31 mouse cellular contexts compared by ENCODE assay signal in the genomic region with DNA sequence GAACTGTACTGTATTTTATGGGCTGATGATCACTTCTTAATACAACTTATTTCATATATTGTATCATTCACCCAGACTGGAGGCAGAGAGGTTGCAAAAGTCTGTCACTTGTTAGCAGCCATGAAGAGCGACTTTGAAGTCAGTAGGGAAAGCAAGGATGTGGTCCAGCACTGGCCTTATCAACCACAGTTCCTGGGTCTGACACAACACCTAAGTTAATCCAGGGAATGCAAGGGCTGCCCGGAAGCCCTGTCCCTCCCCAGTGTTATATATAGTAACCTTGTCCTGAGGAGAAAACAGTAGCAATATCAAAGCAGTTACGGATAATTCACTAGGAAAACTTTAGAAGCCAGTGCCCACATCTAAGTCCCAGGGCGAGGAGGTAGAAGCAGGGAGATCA. TPM values are rescaled to one million over a fixed set of nuclear protein-coding genes. Genes with fewer than 3 reads are reported as not detected.
"Had no signal": no experiment of that assay in that cellular context is flagged by ENCODE, and none has a peak within 500 bp of the region (broad histone marks: within the 10 kb centered on the region; RNA-seq: fewer than 3 reads in every experiment).

No protein-coding gene starts in this region.

RNA-seq across cellular contexts. Expression of a gene that starts 6.7 kb away (rescaled TPM):
- total RNA-seq: common myeloid progenitor, adult 5-6 weeks; forebrain, postnatal 0 days; gastrocnemius, adult 18-20 months; gastrocnemius, adult 2 months; gastrocnemius, adult 8-10 months; gastrocnemius, postnatal 10 days; gastrocnemius, postnatal 14 days; gastrocnemius, postnatal 25 days; gastrocnemius, postnatal 36 days; gastrocnemius, postnatal 4 days; granulocyte monocyte progenitor cell, adult 5-6 weeks; heart, adult 2 months; heart, adult 8-10 months had no signal
- polyA plus RNA-seq: cerebellum, adult 2 months; cortical plate, adult 2 months; embryonic facial prominence, embryonic 10.5 days; embryonic facial prominence, embryonic 11.5 days; embryonic facial prominence, embryonic 12.5 days; embryonic facial prominence, embryonic 13.5 days; embryonic facial prominence, embryonic 14.5 days; erythroblast, embryonic 14.5 days; forebrain, embryonic 10.5 days; forebrain, embryonic 11.5 days; forebrain, embryonic 12.5 days; forebrain, embryonic 13.5 days; forebrain, embryonic 14.5 days; forebrain, embryonic 15.5 days; forebrain, embryonic 16.5 days; forebrain, postnatal 0 days; frontal cortex, adult 2 months; gonadal fat pad, adult 2 months; heart, adult 2 months had no signal

RNA-seq across cellular contexts. Expression of a gene that starts 13.7 kb away (rescaled TPM):
- total RNA-seq: common myeloid progenitor, adult 5-6 weeks; forebrain, postnatal 0 days; gastrocnemius, adult 18-20 months; gastrocnemius, adult 2 months; gastrocnemius, adult 8-10 months; gastrocnemius, postnatal 10 days; gastrocnemius, postnatal 14 days; gastrocnemius, postnatal 25 days; gastrocnemius, postnatal 36 days; gastrocnemius, postnatal 4 days; granulocyte monocyte progenitor cell, adult 5-6 weeks; heart, adult 2 months; heart, adult 8-10 months had no signal
- polyA plus RNA-seq: cerebellum, adult 2 months; cortical plate, adult 2 months; embryonic facial prominence, embryonic 10.5 days; embryonic facial prominence, embryonic 11.5 days; embryonic facial prominence, embryonic 12.5 days; embryonic facial prominence, embryonic 13.5 days; embryonic facial prominence, embryonic 14.5 days; embryonic facial prominence, embryonic 15.5 days; erythroblast, embryonic 14.5 days; forebrain, embryonic 10.5 days; forebrain, embryonic 11.5 days; forebrain, embryonic 12.5 days; forebrain, embryonic 13.5 days; forebrain, embryonic 14.5 days; forebrain, embryonic 15.5 days; forebrain, embryonic 16.5 days; forebrain, postnatal 0 days; frontal cortex, adult 2 months; gonadal fat pad, adult 2 months; heart, adult 2 months had no signal

RNA-seq across cellular contexts. Expression of a gene that starts 19.8 kb away (rescaled TPM):
- total RNA-seq: common myeloid progenitor, adult 5-6 weeks; forebrain, postnatal 0 days; gastrocnemius, adult 18-20 months; gastrocnemius, adult 2 months; gastrocnemius, adult 8-10 months; gastrocnemius, postnatal 10 days; gastrocnemius, postnatal 14 days; gastrocnemius, postnatal 25 days; gastrocnemius, postnatal 36 days; gastrocnemius, postnatal 4 days; granulocyte monocyte progenitor cell, adult 5-6 weeks; heart, adult 2 months; heart, adult 8-10 months had no signal
- polyA plus RNA-seq: cerebellum, adult 2 months; cortical plate, adult 2 months; embryonic facial prominence, embryonic 10.5 days; embryonic facial prominence, embryonic 11.5 days; embryonic facial prominence, embryonic 12.5 days; embryonic facial prominence, embryonic 13.5 days; embryonic facial prominence, embryonic 14.5 days; embryonic facial prominence, embryonic 15.5 days; erythroblast, embryonic 14.5 days; forebrain, embryonic 10.5 days; forebrain, embryonic 11.5 days; forebrain, embryonic 12.5 days; forebrain, embryonic 13.5 days; forebrain, embryonic 14.5 days; forebrain, embryonic 15.5 days; forebrain, embryonic 16.5 days; forebrain, postnatal 0 days; frontal cortex, adult 2 months; gonadal fat pad, adult 2 months; heart, adult 2 months had no signal

RNA-seq across cellular contexts. Expression of a gene that starts 26.9 kb away (rescaled TPM):
- total RNA-seq: common myeloid progenitor, adult 5-6 weeks; forebrain, postnatal 0 days; gastrocnemius, adult 18-20 months; gastrocnemius, adult 2 months; gastrocnemius, adult 8-10 months; gastrocnemius, postnatal 10 days; gastrocnemius, postnatal 14 days; gastrocnemius, postnatal 25 days; gastrocnemius, postnatal 36 days; gastrocnemius, postnatal 4 days; granulocyte monocyte progenitor cell, adult 5-6 weeks; heart, adult 2 months; heart, adult 8-10 months had no signal
- polyA plus RNA-seq: cerebellum, adult 2 months; cortical plate, adult 2 months; embryonic facial prominence, embryonic 10.5 days; embryonic facial prominence, embryonic 11.5 days; embryonic facial prominence, embryonic 12.5 days; embryonic facial prominence, embryonic 13.5 days; embryonic facial prominence, embryonic 14.5 days; erythroblast, embryonic 14.5 days; forebrain, embryonic 10.5 days; forebrain, embryonic 11.5 days; forebrain, embryonic 12.5 days; forebrain, embryonic 13.5 days; forebrain, embryonic 14.5 days; forebrain, embryonic 15.5 days; forebrain, embryonic 16.5 days; forebrain, postnatal 0 days; frontal cortex, adult 2 months; gonadal fat pad, adult 2 months; heart, adult 2 months had no signal

RNA-seq across cellular contexts. Expression of a gene that starts 42.2 kb away (rescaled TPM):
- polyA plus RNA-seq: erythroblast, embryonic 14.5 days had no signal
